Mouse (Mus musculus) cortical plate, adult 2 months (tissue): ENCODE results near the gene Polrmt.

Source experiments
- CTCF ChIP-seq: fragments of 200-500 bp; IDR thresholded peaks from 2 replicates; pipeline ENCODE4 v1.5.1; 2011; ENCODE audit warnings: mild to moderate bottlenecking, control low read depth, low read length; ENCODE audit not compliant: insufficient read depth; ENCODE audit errors: extremely low read depth
- POLR2A ChIP-seq: fragments of 200-500 bp; IDR thresholded peaks from 2 replicates; pipeline ENCODE4 v1.6.1; 2011; ENCODE audit warnings: mild to moderate bottlenecking, low read length, control low read depth; ENCODE audit not compliant: insufficient read depth; ENCODE audit errors: extremely low read depth

DNA sequence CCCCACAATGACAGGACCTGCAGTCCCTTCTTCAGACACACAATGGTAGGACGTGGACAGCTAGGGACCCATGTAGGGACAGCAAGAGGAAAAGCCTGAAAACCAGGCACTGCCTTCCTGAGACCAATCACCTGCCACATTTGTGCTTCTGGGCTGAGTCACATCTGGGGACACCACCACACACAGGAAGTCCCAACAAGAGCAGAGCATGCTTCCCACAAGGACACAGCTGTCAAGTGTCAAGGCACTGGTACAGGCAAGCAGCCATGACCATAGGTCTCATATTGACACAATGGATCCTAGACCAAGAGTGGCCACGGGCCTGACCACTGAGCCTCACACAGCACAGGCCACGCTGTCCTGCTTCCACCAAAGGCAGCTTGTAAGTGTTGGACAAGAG lies 16.5 kb upstream of the Polrmt start:
- no peak for TF ChIP-seq CTCF
- TF ChIP-seq POLR2A, result no peak
